Mouse (Mus musculus): Measurements from ENCODE around the gene Hmg20a.

The Hmg20a gene

GRCm38 (mm10) chr9:56439699-56440098, 21.3 kb downstream of the Hmg20a start:
- DNase-seq (ENCODE audit: low spot score in 2 of 2) = no peak

- DNase-seq (ENCODE audit: low spot score in 2 of 2) = no peak
Measured at GRCm38 (mm10) chr9:56451570-56451969, 33.2 kb downstream of the Hmg20a start.

DNA sequence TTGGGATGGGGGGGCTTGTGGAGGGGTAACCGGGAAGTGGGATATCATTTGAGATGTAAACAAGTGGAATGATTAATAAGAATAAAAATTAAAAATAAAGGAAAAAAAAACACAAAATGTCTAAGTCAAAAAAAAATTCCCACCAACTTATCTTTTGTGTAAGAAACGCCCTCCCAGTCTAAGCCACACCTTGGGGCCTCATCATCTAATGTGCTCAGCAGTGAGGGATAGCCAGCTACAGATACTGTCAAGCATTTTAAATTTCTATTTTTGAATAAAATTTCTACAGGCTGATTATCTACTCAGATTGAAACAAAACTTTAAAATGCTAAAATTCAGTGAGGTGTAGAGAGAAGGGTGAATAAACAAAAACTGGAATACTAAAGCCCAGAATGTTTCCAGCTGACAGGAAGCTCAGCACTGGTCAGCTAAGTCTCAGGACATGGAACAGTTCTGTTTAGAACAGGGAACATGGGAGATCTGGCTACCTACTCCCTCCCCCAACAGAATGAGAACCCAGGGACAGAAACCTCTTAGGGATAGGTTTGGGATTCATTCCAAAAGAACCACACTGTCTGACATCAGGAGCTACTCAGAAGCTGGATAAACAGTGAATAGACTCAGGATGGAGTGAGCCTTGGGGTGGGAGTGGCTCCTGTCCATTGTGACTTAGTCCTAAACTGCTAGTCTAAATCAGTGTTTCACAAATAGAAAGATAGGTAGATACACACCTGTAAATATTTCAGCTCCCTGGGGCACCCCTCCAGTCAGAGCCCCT, 34.8 kb downstream of the Hmg20a start:
- DNase-seq (ENCODE audit: low spot score in 2 of 2) = no peak

DNA sequence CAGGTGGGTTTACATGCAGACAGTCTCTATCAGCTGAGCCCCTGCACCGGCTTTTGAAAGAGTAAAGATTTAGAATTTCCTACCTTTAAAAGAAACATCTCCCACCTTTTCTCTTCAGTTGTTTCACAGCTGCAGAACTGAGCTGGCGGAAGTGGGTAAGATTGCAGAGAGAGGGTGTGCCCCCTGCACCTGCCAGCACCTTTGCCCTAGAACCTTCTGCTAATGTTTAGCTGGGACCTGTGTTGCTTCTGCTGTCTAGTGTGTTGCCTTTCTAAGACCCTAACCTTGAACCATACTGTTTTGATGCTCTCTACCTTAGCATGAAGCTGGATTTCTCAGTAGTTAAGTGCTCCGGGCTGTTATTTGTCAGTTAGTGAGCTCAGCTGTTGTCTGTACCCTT, 38.0 kb downstream of the Hmg20a start:
- DNase-seq (ENCODE audit: low spot score in 2 of 2) = no peak

DNA sequence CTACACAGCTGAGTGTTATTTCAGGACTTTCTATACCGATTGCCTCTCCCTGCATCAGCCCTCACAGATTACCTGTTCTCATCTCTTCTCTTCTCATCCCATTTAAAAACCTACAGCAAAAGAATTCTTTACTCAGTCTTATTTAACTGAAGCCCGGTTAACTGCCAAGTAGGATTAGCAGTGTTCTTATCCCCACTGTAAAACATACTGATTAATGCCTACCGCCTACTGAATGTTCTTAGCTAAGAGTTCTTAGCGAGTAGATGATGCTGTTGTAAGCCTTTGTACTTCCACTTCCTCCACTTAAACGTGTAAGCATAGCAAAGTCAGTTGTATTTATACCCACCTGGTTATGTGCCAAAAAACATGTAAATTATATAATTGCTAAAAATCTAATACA, 42.6 kb downstream of the Hmg20a start:
- DNase-seq (ENCODE audit: low spot score in 2 of 2) = no peak

DNA sequence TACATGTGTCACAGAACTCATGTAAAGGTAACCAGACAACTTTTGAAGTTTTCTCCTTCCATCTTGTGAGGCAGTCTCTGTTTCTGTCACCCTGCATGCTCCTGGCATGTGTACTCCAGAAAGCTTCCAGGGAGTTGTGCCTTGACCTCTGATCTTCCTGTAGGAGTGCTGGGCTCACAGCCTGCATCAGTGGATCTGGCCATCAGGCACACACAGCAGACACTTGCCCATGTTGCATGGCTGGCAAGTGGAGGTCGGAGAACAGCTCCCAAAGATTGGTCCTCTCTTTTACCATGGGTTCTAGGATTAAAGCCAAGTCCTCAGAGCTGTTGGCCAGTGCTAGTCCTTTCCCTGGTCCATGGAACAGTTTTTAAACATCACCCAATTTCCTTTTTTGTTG, 44.2 kb downstream of the Hmg20a start:
- no peak for DNase-seq (ENCODE audit: low spot score in 2 of 2)

DNA sequence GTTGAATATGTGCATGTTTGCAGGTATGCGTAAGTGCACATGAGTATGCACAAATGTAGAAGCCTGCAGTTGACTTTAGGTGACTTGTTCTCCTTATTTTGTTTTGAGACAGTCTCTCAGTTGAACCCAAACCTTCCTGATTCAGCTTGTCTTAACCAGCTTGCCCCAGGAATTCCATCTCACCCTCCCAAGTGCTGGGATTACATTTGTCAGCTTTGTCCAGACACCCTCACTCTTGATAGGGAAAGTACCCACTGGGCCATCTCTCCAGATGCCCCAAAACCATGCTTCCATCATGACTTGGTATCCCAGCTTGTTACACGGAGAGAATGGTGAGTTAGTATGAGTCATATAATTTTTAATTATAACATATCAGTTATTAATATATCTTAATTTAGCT, 44.6 kb downstream of the Hmg20a start:
- DNase-seq (ENCODE audit: low spot score in 2 of 2) = no peak

DNA sequence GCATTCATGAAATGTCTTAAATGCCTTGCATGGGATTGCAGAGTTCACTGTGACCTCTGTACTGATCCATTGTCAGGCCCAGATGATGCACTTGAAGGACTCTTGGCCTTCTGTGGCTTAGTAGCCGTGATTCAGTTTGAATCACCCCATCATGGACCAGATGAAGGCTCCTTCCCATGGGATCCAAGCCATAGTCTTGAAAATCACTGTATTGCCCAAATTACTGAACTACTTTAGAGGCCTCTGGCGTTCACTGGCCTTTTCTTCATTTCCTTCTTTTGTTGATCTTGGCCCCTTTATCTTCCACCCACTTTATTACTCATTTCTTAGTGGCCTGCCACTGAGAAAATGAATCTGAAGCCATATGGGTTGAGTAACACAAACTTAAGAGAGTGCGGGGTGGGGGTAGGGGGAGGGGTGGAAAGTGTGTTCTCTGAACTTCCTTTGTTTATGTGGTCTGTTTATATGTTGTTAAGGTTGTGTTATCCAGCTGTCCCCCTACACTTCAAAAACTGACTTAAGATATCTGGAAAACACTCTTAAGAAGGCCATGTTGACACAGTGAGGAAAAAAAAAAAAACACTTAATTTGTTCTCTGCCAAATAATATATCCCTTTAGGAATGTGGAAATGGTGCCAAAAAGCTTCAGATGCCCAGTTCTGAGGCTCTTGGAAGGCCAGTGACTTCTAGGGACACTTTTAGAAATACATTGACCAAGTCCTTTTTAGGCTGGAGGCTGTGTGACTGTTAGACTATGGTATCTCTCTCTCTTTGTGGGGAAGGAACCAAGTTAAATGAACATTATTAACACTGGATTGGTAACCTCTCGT, 45.5 kb downstream of the Hmg20a start:
- no peak for DNase-seq (ENCODE audit: low spot score in 2 of 2)

GRCm38 (mm10) chr9:56464863-56465654, 46.6 kb downstream of the Hmg20a start:
- DNase-seq (ENCODE audit: low spot score in 2 of 2) = no peak

- no peak for DNase-seq (ENCODE audit: low spot score in 2 of 2)
Measured at GRCm38 (mm10) chr9:56466251-56466650, 47.8 kb downstream of the Hmg20a start.

DNA sequence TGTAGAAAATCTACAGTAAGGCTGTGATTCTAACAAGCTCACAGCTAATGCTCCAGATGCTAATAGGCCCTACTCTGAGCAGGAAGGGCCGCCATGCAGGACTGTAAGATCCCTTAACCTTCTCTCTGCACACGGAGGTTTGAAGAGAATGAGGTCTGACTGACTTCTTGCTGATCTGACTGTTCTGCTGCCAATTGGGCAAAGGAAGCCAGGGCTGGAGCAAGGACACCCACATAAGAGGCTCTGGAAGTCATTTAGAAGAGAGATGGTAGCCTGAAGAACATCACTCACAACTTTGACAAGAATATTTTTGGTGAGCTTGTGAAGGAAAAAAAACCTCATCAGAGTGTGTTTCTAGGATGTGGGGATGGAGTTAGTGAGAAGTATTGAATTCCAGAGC, 51.2 kb downstream of the Hmg20a start:
- no peak for DNase-seq (ENCODE audit: low spot score in 2 of 2)

- DNase-seq (ENCODE audit: low spot score in 2 of 2) = no peak
Measured at GRCm38 (mm10) chr9:56470291-56470690, 51.9 kb downstream of the Hmg20a start.

GRCm38 (mm10) chr9:56478975-56479647, 60.7 kb downstream of the Hmg20a start:
- no peak for DNase-seq (ENCODE audit: low spot score in 2 of 2)

DNA sequence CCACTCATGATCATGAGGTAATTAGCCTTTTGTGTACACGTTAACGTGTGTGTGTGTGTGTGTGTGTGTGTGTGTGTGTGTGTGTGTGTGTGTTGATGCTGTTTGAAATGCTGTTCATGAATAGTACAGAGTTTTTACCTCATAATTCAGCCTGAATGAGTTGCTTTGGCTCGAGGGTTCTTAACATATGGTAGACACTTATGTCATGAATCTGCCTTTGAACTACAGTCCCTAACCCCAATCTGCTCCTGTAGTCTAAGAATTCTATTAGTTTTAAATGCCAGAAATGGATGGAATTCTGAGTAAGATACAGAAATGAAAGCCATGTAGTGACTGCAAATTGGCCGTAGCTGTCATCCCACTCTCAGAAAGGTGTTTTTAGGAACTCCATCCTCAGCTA, 64.2 kb downstream of the Hmg20a start:
- DNase-seq (ENCODE audit: low spot score in 2 of 2) = no peak

DNA sequence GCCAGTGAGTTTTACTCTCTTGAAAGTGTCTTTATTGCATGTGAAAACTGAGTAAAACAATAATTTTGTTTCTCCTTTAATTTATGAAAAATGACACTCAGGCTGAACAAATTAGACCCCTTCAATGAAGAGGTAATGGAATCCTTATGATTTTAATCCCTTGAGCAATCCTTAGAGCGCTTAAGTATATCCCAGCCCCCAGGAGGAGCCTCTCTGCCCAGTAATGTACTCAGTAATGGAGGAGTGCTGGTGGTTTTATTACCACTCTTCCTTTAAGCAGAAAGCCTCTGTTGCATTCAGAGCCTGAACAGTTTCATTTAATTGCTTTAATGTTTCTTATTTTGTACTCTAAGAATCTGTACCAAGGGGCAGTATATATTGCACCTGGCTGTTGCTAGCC, 67.0 kb downstream of the Hmg20a start:
- DNase-seq (ENCODE audit: low spot score in 2 of 2) = no peak

GRCm38 (mm10) chr9:56486158-56486557, 67.7 kb downstream of the Hmg20a start:
- DNase-seq (ENCODE audit: low spot score in 2 of 2) = no peak

DNA sequence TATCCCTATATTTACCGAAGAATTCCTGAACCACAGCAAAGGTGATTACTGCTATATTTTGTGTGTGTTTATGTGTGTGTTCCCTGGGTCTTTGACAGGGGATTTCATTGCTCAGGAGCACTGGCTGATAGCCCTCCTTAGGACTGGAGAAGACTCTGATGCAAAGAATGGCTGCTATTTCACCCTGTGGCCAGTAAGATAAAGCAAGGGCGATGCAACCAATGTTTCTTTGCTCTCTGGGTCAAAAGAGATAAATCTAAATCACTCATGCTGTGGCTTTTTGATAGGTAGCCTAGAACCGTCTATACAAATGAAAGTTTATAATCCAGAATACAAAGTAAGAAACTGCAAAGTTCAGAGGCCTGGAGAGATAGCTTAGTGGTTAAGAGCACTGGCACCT, 69.2 kb downstream of the Hmg20a start:
- DNase-seq (ENCODE audit: low spot score in 2 of 2) = no peak

GRCm38 (mm10) chr9:56492391-56492790, 74.0 kb downstream of the Hmg20a start:
- DNase-seq (ENCODE audit: low spot score in 2 of 2) = no peak

DNA sequence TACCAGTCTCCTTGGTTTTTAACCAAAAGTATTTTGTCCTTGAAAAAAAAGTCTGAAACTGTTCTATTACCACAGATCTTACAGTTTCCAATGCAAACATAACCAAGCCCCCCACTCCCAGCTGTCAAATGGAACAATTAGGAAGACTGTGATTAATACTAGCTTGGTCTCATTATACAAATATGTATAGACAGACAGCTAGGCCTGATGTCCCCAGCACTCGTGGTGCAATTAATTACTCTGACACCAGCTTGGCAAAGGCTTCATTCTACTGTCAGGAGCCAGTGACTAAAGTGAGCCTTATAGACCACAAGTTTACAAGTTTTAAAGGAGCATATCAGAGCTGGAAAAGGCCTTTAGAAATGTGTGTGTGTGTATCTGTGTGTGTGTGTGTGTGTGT, 74.5 kb downstream of the Hmg20a start:
- no peak for DNase-seq (ENCODE audit: low spot score in 2 of 2)

DNA sequence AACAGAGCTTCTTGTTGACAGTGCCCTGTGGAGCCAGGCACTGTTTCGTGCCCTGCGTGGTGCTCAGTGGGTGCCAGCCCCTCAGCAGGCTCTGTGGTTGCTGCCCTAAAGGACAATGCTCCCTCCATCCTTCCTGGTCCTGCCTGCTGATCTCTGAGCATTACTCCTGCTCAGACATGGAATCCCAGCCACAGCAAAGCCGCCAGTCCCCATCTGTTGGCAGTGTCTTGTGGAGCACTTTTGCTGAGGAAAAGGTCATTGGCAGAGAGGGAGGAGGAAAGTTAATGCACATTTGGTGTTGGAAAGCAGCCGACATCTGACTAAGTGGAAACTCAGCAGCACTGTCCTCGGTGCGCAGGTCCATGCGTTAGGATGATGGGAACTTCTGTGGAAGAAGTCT, 76.7 kb downstream of the Hmg20a start:
- no peak for DNase-seq (ENCODE audit: low spot score in 2 of 2)

GRCm38 (mm10) chr9:56495795-56496232, 77.4 kb downstream of the Hmg20a start:
- no peak for DNase-seq (ENCODE audit: low spot score in 2 of 2)

- no peak for DNase-seq (ENCODE audit: low spot score in 2 of 2)
Measured at GRCm38 (mm10) chr9:56496567-56496966, 78.2 kb downstream of the Hmg20a start.
